Mouse (Mus musculus): Measurements from ENCODE around the gene Kcnh1. TPM values are rescaled to one million over a fixed set of nuclear protein-coding genes. Genes with fewer than 3 reads are reported as not detected.

Gene Kcnh1
- 0.01 TPM for polyA plus RNA-seq (2012; fragmentation: generic; extraction: Trizol)

DNA sequence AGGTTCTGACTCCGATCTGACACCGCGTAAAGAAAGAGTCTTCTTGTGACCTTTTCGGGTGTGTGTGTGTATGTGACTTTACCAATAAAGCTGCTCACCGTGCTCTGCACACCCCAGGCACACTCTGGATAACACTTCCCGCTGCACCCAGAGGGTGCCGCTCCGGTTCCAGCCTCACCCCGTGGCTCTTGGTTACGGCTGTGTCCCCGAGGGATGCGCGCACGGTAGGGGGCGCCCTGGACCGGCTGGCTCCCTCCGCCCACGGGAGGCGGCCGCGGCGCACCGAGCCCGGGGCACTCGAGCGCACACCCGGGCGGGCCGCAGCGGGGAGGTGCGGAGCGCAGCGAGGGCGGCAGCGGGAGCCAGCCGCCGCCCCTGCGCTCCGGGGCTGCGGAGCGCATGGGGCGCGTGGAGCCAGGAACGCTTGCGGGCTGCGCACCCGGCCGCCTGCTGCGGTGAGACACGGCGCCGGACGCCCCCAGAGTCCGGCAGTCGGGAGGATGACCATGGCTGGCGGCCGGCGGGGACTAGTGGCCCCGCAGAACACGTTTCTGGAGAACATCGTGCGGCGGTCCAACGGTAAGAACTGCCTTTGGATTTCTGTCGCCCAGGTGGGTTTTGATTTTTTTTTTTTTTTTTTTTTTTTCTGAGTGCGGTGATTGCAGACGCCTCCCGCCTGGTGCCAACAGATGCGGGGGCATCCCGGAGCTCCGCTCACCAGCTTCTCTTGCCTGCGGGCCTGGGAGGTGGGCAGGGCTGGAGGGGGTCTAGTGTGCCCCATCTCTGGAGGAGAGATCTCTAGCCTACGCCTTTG is at the start of gene Kcnh1:
Gene Kcnh1, plus strand, starts transcription at position 267 of the 814 bp plus-strand sequence.
- TF ChIP-seq TCF12 (IDR thresholded peaks at IDR 0.05; ENCODE audit: insufficient read depth, poor library complexity, severe bottlenecking), result no peak
- peak in 1 of 3 experiments; percentile 15 for TF ChIP-seq MYOD1 (IDR thresholded peaks at IDR 0.05; ENCODE audit: control insufficient read depth in 1 of 3, insufficient read length in 2 of 3, low read depth in 2 of 3)
- Histone ChIP-seq H3K27me3 (ENCODE audit: control insufficient read depth, insufficient read depth, insufficient read length) (peaks cover 26% of the 10 kb centered on the region), H3K36me3 (ENCODE audit: control insufficient read depth, insufficient read depth) (no peaks in the 10 kb centered on the region), H3K4me3 (no peak within 1 kb of the TSS), H3ac (ENCODE audit: control insufficient read depth, insufficient read length) (no peak within 1 kb of the TSS), H3K79me2 (ENCODE audit: control insufficient read depth, insufficient read depth) (no peaks in the 10 kb centered on the region), H3K4me2 (ENCODE audit: low read depth) (peak within 1 kb of the TSS; percentile 55)

DNA sequence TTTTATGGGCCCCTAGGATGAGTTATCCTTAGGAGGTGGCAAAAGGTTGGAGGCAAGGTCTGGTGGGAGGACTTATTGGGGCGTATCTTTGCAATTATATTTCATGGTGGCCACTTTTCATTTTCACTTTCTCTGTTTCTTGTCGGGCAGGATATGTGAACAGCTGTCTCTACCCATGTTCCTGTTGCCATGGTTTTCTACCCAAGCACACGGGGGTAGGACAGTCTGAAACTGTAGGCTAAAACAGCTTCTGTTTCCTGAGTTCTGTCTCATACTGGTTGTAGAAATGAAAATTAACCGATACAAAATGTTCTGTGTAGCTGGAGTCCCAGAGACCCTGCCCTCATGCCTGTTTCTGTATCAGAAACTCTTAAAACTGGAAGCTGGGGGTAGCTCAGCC is 39.4 kb upstream of the Kcnh1 start:
- H3K79me2 ChIP-seq (ENCODE audit: control insufficient read depth, insufficient read depth), result no peaks in the 10 kb centered on the region
- no peak overlapping the region for H3ac ChIP-seq (ENCODE audit: control insufficient read depth, insufficient read length)
- no peaks in the 10 kb centered on the region for H3K36me3 ChIP-seq (ENCODE audit: control insufficient read depth, insufficient read depth)
- no peaks in the 10 kb centered on the region for H3K27me3 ChIP-seq (ENCODE audit: control insufficient read depth, insufficient read depth, insufficient read length)
- no peak overlapping the region for H3K4me2 ChIP-seq (ENCODE audit: low read depth)
- no peak overlapping the region for H3K4me3 ChIP-seq
- no peak for TF ChIP-seq MYOD1 (IDR thresholded peaks at IDR 0.05; ENCODE audit: control insufficient read depth in 1 of 3, insufficient read length in 2 of 3, low read depth in 2 of 3)
- no peak for TF ChIP-seq TCF12 (IDR thresholded peaks at IDR 0.05; ENCODE audit: insufficient read depth, poor library complexity, severe bottlenecking)
- no peak for TF ChIP-seq E2F4 (IDR thresholded peaks at IDR 0.05; ENCODE audit: insufficient read depth)
- no peak for TF ChIP-seq POLR2A (IDR thresholded peaks at IDR 0.05; ENCODE audit: insufficient read length, low read depth)
- no peak for TF ChIP-seq MAX (IDR thresholded peaks at IDR 0.05; ENCODE audit: low read depth)
- no peak for TF ChIP-seq TCF3 (IDR thresholded peaks at IDR 0.05; ENCODE audit: insufficient read length, low read depth)
- TF ChIP-seq SRF (IDR thresholded peaks at IDR 0.05; ENCODE audit: control insufficient read depth, insufficient read length, low read depth), result no peak
- TF ChIP-seq POLR2AphosphoS2 (IDR thresholded peaks at IDR 0.05; ENCODE audit: insufficient read length, low read depth), result no peak
- no peak for TF ChIP-seq CEBPB (IDR thresholded peaks at IDR 0.05; ENCODE audit: insufficient read depth, poor library complexity, severe bottlenecking)
- TF ChIP-seq MYOG (IDR thresholded peaks at IDR 0.05; ENCODE audit: control insufficient read depth in 1 of 3, insufficient read depth in 1 of 3, insufficient read length in 2 of 3, low read depth in 2 of 3), result no peak
- TF ChIP-seq REST (IDR thresholded peaks at IDR 0.05; ENCODE audit: insufficient read depth, insufficient read length), result no peak
- TF ChIP-seq USF1 (IDR thresholded peaks at IDR 0.05; ENCODE audit: low read depth), result no peak

DNA sequence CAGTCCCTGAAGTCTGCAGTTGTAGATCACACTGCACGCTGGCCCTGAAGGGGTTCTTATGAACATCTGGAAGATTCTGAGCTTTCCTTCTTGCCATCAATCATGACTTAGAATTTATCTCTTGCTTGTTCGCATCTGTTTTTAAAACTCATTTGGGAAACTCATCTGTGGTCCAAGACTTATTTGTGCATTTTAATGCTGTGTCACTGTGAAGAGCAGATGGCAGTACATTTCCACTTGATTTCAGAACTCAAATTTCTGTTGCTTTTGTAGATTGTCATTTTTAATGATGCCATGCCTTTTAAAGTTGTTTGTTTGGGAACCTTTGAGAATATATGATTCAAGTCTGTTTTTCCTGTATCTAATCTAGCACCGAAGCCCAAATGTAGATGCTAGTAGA is 19.1 kb upstream of the Kcnh1 start:
- Histone ChIP-seq H3ac (ENCODE audit: control insufficient read depth, insufficient read length) (no peak overlapping the region), H3K36me3 (ENCODE audit: control insufficient read depth, insufficient read depth) (no peaks in the 10 kb centered on the region), H3K4me2 (ENCODE audit: low read depth) (no peak overlapping the region), H3K27me3 (ENCODE audit: control insufficient read depth, insufficient read depth, insufficient read length) (peaks cover 6% of the 10 kb centered on the region), H3K79me2 (ENCODE audit: control insufficient read depth, insufficient read depth) (no peaks in the 10 kb centered on the region), H3K4me3 (no peak overlapping the region)
- TF ChIP-seq MAX (IDR thresholded peaks at IDR 0.05; ENCODE audit: low read depth), result no peak
- no peak for TF ChIP-seq CEBPB (IDR thresholded peaks at IDR 0.05; ENCODE audit: insufficient read depth, poor library complexity, severe bottlenecking)
- no peak for TF ChIP-seq POLR2AphosphoS2 (IDR thresholded peaks at IDR 0.05; ENCODE audit: insufficient read length, low read depth)
- no peak for TF ChIP-seq MYOD1 (IDR thresholded peaks at IDR 0.05; ENCODE audit: control insufficient read depth in 1 of 3, insufficient read length in 2 of 3, low read depth in 2 of 3)
- no peak for TF ChIP-seq REST (IDR thresholded peaks at IDR 0.05; ENCODE audit: insufficient read depth, insufficient read length)
- TF ChIP-seq POLR2A (IDR thresholded peaks at IDR 0.05; ENCODE audit: insufficient read length, low read depth), result no peak
- no peak for TF ChIP-seq MYOG (IDR thresholded peaks at IDR 0.05; ENCODE audit: control insufficient read depth in 1 of 3, insufficient read depth in 1 of 3, insufficient read length in 2 of 3, low read depth in 2 of 3)

DNA sequence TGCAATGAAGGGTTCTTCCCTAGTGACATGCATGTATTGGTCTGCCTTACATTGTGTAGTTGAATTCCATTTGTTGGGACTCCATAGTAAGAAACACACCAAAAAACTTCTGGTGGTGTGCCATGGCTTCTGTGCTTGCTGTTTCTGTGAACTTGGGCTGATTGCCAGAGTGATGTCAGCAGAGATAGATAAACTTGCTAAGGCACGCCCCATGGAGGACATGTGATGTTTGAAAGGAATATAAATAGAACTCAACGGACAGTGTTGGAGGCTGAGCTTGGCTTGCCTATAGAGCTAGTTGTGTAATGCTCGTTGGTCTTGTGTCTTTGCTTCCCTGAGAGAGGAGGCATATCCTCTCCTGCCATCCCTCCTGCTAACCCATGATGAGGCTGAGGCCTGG is 10.7 kb upstream of the Kcnh1 start:
- no peaks in the 10 kb centered on the region for H3K79me2 ChIP-seq (ENCODE audit: control insufficient read depth, insufficient read depth)
- H3K27me3 ChIP-seq (ENCODE audit: control insufficient read depth, insufficient read depth, insufficient read length), result no peaks in the 10 kb centered on the region
- H3K4me2 ChIP-seq (ENCODE audit: low read depth), result no peak overlapping the region
- H3K4me3 ChIP-seq, result no peak overlapping the region
- no peak overlapping the region for H3ac ChIP-seq (ENCODE audit: control insufficient read depth, insufficient read length)
- no peaks in the 10 kb centered on the region for H3K36me3 ChIP-seq (ENCODE audit: control insufficient read depth, insufficient read depth)
- TF ChIP-seq SRF (IDR thresholded peaks at IDR 0.05; ENCODE audit: control insufficient read depth, insufficient read length, low read depth) (no peak), REST (IDR thresholded peaks at IDR 0.05; ENCODE audit: insufficient read depth, insufficient read length) (no peak), POLR2A (IDR thresholded peaks at IDR 0.05; ENCODE audit: insufficient read length, low read depth) (no peak), TCF3 (IDR thresholded peaks at IDR 0.05; ENCODE audit: insufficient read length, low read depth) (no peak), USF1 (IDR thresholded peaks at IDR 0.05; ENCODE audit: low read depth) (no peak), POLR2AphosphoS2 (IDR thresholded peaks at IDR 0.05; ENCODE audit: insufficient read length, low read depth) (no peak), E2F4 (IDR thresholded peaks at IDR 0.05; ENCODE audit: insufficient read depth) (no peak), MYOG (IDR thresholded peaks at IDR 0.05; ENCODE audit: control insufficient read depth in 1 of 3, insufficient read depth in 1 of 3, insufficient read length in 2 of 3, low read depth in 2 of 3) (no peak), MAX (IDR thresholded peaks at IDR 0.05; ENCODE audit: low read depth) (no peak), CEBPB (IDR thresholded peaks at IDR 0.05; ENCODE audit: insufficient read depth, poor library complexity, severe bottlenecking) (no peak), TCF12 (IDR thresholded peaks at IDR 0.05; ENCODE audit: insufficient read depth, poor library complexity, severe bottlenecking) (no peak), MYOD1 (IDR thresholded peaks at IDR 0.05; ENCODE audit: control insufficient read depth in 1 of 3, insufficient read length in 2 of 3, low read depth in 2 of 3) (no peak)
